Mouse (Mus musculus): ENCODE results near the gene Arhgef12. TPM values are rescaled to one million over a fixed set of nuclear protein-coding genes. Genes with fewer than 3 reads are reported as not detected.
"Not testable (repeated sequence)": the region's sequence is repeated elsewhere in the genome, so short reads cannot be mapped to it uniquely, and the experiment has no call there.

Arhgef12 gene
- polyA plus RNA-seq, 1 experiment from 2014 or later: 9.3 TPM

DNA sequence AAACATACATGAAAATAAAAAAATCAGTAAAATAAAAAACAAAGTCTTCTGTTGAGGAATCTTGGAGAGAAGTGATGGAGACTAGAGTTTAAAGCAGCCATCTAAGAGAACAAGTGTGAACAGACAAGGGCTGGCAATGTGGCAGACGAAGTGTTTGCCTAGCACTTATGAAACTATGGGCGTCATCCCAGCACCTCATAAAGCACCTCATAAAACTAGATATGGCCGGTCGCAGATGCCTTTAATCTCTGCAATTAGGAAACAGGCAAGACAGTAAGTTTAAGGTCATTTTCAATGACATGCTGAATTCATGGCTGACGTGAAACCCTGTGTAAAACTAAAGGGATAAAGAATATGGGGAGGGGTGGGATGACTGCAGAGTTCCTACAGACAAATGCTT is 103.2 kb downstream of the Arhgef12 start:
- Histone ChIP-seq H3K36me3 (peaks cover 79% of the 10 kb centered on the region), H3K27me3 (ENCODE audit: low read depth, poor library complexity, severe bottlenecking) (no peaks in the 10 kb centered on the region), H3K4me3 (no peak overlapping the region), H3K27ac (no peak overlapping the region), H3K9me3 (replicated peaks) (no peaks in the 10 kb centered on the region), H3K4me1 (no peaks in the 10 kb centered on the region)
- no peak for DNase-seq (ENCODE audit: low spot score)
- 54% methylated on average over 5 of the region's 5 CpGs for WGBS

DNA sequence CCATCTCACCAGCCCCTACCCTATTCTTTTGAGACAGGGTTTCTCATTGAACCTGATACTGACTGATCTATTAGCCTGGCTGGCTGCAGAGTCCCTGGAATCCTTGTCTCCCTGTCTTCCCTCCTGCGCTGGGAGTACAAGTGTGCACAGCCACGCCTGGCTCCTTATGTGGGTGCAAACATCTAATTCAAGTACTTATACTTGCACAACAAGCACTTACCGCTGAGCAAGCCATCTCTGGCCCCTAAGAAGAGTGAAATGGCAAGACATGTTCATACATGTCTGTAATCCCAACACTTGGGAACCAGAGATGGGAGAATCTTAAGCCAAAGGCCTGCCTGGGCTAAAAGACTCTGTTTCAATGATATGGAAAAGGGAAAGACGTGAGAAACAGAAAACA is 104.0 kb downstream of the Arhgef12 start:
- Histone ChIP-seq H3K9me3 (replicated peaks) (no peaks in the 10 kb centered on the region), H3K4me1 (no peaks in the 10 kb centered on the region), H3K4me3 (no peak overlapping the region), H3K36me3 (peaks cover 87% of the 10 kb centered on the region), H3K27ac (no peak overlapping the region), H3K27me3 (ENCODE audit: low read depth, poor library complexity, severe bottlenecking) (no peaks in the 10 kb centered on the region)
- DNase-seq (ENCODE audit: low spot score): no peak
- 88% methylated on average over 4 of the region's 4 CpGs for WGBS

DNA sequence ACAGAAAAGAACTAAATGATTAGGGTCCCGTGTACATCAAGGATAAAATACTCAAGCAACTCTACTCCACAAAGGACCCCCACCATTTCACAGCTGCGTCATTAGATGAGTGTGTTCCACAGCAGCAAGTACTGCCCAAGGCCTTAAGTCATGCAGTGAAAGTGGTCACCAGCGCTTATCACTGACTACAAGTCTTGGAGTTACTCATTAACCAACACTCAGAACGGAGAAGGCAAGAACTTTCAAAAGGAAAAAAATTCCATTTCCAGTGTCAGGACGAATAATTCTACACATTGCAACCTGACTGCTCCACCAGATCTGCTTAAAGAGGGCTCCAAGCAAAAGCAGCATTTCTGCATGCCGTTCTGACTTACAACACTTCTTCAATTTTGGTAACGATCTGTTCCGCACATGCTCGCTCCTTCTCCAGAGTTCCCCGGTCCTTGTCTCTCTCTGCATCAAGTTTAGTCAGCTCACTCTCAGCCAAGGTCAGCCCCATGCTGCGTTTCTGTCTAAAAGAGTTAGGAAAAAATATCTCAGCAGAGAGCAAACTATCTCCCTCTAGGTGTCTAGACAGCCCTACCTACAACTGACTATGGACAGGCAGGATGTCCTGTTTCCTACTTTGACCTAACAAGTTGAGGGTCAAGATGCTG is 106.3 kb downstream of the Arhgef12 start:
- Histone ChIP-seq H3K36me3 (peaks cover 87% of the 10 kb centered on the region), H3K27ac (no peak overlapping the region), H3K27me3 (ENCODE audit: low read depth, poor library complexity, severe bottlenecking) (no peaks in the 10 kb centered on the region), H3K9me3 (replicated peaks) (no peaks in the 10 kb centered on the region), H3K4me1 (no peaks in the 10 kb centered on the region), H3K4me3 (no peak overlapping the region)
- WGBS: 94% methylated on average over 11 of the region's 11 CpGs
- no peak for DNase-seq (ENCODE audit: low spot score)

DNA sequence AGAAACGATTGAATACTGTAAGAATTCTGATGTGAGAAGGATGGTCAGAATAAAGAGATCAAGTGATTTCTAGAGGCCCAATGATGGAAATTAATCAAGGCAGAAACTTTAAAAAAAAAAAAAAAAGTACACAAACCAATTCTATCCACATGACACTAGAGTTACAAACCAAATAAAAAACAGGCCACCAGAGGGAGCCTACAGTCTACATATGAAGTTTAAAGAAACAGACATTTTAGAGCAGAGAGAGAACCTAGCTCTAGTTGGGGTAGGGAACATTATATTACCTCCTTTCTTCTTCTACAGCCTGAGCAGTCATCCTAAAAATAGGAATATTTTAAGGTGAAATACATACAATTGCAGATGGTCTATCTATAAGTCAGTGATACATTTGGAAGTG is 107.0 kb downstream of the Arhgef12 start:
- H3K4me3 ChIP-seq: no peak overlapping the region
- 88% methylated on average over 1 of the region's 1 CpGs for WGBS
- H3K27me3 ChIP-seq (ENCODE audit: low read depth, poor library complexity, severe bottlenecking): no peaks in the 10 kb centered on the region
- no peaks in the 10 kb centered on the region for H3K4me1 ChIP-seq
- H3K27ac ChIP-seq: no peak overlapping the region
- peaks cover 87% of the 10 kb centered on the region for H3K36me3 ChIP-seq
- H3K9me3 ChIP-seq (replicated peaks): no peaks in the 10 kb centered on the region
- DNase-seq (ENCODE audit: low spot score): no peak

DNA sequence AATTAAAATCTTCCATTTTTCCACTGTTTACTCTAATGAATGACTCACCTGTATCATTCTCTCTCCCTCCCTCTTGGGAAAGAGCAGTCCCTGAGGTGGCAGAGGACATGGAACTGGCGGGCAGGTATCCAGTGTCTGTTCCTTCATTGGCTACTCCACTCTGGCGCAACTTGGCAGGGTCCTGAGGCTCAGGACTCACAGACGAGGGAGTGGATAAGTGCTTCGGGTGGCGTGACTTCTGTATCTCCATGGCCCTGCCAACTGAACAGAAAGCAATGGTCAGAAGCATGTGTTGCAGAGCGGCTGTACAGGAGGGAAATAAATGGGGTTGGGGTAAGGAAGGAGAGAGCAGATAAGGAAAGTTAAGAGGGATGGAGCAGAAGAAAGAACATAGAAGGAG is 109.5 kb downstream of the Arhgef12 start:
- Histone ChIP-seq H3K27me3 (ENCODE audit: low read depth, poor library complexity, severe bottlenecking) (no peaks in the 10 kb centered on the region), H3K4me1 (no peaks in the 10 kb centered on the region), H3K36me3 (peaks cover 86% of the 10 kb centered on the region), H3K27ac (no peak overlapping the region), H3K4me3 (no peak overlapping the region), H3K9me3 (replicated peaks) (no peaks in the 10 kb centered on the region)
- no peak for DNase-seq (ENCODE audit: low spot score)
- 95% methylated on average over 6 of the region's 6 CpGs for WGBS

DNA sequence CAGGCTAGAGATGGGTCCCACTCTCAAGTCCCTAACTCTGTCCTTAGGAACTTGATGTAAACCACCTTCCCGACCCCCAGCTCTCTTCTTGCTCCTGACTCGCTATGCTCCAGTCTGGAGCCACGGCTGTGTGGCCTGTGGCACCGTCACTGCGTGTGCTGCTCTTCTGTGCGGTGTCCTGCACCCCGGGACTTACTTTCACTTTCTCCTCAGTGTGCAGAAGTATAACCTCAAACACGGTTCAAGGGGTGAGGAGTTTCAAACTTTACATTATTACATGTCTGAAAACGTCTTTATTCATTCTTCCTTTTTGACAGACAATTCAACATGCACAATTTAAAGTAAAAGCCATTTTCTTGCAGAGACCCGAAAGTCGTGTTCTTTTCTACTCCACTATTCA is 111.7 kb downstream of the Arhgef12 start:
- Histone ChIP-seq H3K4me3 (no peak overlapping the region), H3K9me3 (replicated peaks) (no peaks in the 10 kb centered on the region), H3K27me3 (ENCODE audit: low read depth, poor library complexity, severe bottlenecking) (no peaks in the 10 kb centered on the region), H3K4me1 (no peaks in the 10 kb centered on the region), H3K36me3 (peaks cover 85% of the 10 kb centered on the region), H3K27ac (no peak overlapping the region)
- 94% methylated on average over 11 of the region's 11 CpGs for WGBS
- DNase-seq (ENCODE audit: low spot score): no peak

DNA sequence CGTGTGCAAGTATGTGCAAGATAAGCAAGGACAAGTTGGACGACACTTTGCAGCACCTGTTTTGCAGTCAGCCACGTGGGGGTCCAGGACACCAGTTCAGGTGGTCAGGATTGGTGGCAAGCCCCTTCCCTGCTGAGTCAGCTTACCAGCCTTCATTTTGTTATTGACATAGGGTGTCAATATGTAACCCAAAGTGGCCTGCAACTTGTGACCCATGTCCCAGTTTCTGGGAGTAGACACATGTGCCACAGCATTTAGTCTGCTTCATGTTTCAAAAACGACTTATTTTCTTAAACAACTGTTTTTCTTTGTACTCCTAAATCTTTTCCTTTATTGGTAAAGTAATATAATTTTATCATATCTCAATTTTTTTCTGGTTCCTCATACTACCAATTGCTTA is 112.3 kb downstream of the Arhgef12 start:
- peaks cover 88% of the 10 kb centered on the region for H3K36me3 ChIP-seq
- WGBS: 89% methylated on average over 4 of the region's 4 CpGs
- H3K4me3 ChIP-seq: no peak overlapping the region
- DNase-seq (ENCODE audit: low spot score): no peak
- H3K27ac ChIP-seq: no peak overlapping the region
- no peaks in the 10 kb centered on the region for H3K9me3 ChIP-seq (replicated peaks)
- H3K27me3 ChIP-seq (ENCODE audit: low read depth, poor library complexity, severe bottlenecking): no peaks in the 10 kb centered on the region
- H3K4me1 ChIP-seq: no peaks in the 10 kb centered on the region

DNA sequence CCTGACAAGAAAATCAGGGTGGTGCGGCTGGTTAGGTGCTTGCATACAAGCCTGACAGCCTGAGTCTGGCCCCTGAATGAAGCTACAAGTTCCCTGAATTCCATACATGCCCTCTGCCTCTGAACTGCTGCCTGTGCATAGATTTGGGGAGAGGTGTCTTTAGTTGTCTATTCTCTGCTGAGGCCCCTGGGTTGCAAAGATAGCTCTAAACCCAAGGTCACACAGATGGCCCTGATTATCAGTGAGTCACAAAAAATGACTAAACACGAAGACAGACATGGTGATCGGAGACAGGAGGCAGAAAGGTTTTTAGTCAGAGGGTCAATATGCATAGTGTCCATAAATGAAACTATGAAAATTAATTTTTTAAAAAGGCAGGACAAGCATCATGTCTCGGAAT is 113.4 kb downstream of the Arhgef12 start:
- Histone ChIP-seq H3K4me1 (no peaks in the 10 kb centered on the region), H3K27ac (no peak overlapping the region), H3K36me3 (peaks cover 85% of the 10 kb centered on the region), H3K4me3 (no peak overlapping the region), H3K27me3 (ENCODE audit: low read depth, poor library complexity, severe bottlenecking) (no peaks in the 10 kb centered on the region), H3K9me3 (replicated peaks) (no peaks in the 10 kb centered on the region)
- 85% methylated on average over 4 of the region's 4 CpGs for WGBS
- DNase-seq (ENCODE audit: low spot score): no peak

DNA sequence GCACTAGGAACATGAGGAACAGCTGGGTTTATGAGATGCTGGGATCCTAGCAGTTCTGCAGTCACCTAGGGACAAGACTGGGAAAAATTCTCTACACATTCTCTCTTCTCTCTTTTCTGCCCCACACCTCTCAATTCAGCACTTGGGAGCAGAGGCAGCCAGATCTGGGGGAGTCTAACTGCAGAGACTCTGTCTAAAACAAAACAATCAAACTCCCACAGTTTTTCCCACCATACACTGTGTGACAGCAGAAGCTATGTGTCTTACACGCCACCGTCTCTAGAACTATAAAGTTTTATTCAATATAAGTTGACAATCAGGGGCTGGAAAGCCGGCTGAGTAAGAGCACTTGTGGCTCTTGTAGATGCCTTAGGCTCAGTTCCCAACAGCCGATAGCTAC is 119.1 kb downstream of the Arhgef12 start:
- H3K36me3 ChIP-seq: peaks cover 83% of the 10 kb centered on the region
- no peak for DNase-seq (ENCODE audit: low spot score)
- WGBS: 93% methylated on average over 4 of the region's 4 CpGs
- no peaks in the 10 kb centered on the region for H3K9me3 ChIP-seq (replicated peaks)
- H3K4me1 ChIP-seq: no peaks in the 10 kb centered on the region
- no peaks in the 10 kb centered on the region for H3K27me3 ChIP-seq (ENCODE audit: low read depth, poor library complexity, severe bottlenecking)
- H3K4me3 ChIP-seq: no peak overlapping the region
- no peak overlapping the region for H3K27ac ChIP-seq

DNA sequence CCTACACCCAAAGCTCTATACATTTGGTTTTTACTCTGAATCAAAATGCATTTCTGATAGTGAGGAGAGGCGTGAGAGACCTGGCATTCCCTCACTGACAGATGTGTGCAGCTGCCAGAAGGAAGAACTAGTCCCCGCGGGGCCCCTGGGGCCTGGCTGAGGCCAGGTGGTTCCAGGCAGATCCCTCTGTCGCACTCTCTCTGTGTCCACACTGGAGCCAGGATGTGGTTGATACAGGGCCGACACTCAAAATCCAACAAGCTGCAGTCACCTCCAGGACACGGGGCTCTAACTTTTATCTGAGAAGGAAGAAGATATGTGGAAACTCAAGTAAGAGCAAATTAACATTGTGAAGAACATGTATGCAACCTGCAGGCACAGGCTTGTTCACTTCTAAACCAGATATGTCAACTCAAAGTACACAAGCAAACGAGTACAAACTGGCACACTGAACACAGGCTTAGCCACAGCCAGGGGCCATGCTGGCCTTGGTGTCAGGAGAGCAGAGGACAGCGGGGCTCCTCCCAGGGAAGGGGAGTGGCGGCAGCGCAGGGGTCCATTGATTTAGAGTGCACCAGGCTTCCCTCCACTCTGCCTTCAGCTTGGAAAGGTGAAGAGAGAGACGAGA is 138.0 kb downstream of the Arhgef12 start:
- 0 out of 2 replicates have a peak, but pooled peaks cover 4% of the 10 kb centered on the region for H3K4me1 ChIP-seq
- no peaks in the 10 kb centered on the region for H3K9me3 ChIP-seq (replicated peaks)
- H3K27ac ChIP-seq: no peak overlapping the region
- H3K27me3 ChIP-seq (ENCODE audit: low read depth, poor library complexity, severe bottlenecking): no peaks in the 10 kb centered on the region
- WGBS: 77% methylated on average over 11 of the region's 11 CpGs
- peaks cover 76% of the 10 kb centered on the region for H3K36me3 ChIP-seq
- no peak for DNase-seq (ENCODE audit: low spot score)
- no peak overlapping the region for H3K4me3 ChIP-seq

DNA sequence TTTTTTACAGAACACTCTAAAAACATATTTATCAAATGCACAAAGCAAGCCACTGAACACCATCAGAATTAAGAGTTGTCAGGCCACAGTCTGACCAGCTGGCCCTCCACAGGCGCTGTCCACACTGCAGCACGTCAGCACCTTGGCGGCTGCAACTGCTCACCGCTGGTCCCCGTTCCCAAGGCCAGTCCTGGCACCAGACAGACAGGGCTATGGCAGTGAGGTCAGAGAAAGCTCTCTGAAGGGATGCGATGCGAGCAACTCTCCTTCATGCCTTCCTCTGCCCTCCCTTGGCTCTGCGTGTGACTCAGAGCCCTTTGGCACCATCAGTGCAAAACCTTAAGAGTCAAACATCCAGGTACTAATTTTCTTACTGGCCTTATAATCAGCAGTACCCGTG is 139.3 kb downstream of the Arhgef12 start:
- Histone ChIP-seq H3K4me1 (0 out of 2 replicates have a peak, but pooled peaks cover 4% of the 10 kb centered on the region), H3K36me3 (peaks cover 63% of the 10 kb centered on the region), H3K9me3 (replicated peaks) (no peaks in the 10 kb centered on the region), H3K27me3 (ENCODE audit: low read depth, poor library complexity, severe bottlenecking) (no peaks in the 10 kb centered on the region), H3K4me3 (no peak overlapping the region), H3K27ac (no peak overlapping the region)
- WGBS: 92% methylated on average over 9 of the region's 9 CpGs
- no peak for DNase-seq (ENCODE audit: low spot score)

DNA sequence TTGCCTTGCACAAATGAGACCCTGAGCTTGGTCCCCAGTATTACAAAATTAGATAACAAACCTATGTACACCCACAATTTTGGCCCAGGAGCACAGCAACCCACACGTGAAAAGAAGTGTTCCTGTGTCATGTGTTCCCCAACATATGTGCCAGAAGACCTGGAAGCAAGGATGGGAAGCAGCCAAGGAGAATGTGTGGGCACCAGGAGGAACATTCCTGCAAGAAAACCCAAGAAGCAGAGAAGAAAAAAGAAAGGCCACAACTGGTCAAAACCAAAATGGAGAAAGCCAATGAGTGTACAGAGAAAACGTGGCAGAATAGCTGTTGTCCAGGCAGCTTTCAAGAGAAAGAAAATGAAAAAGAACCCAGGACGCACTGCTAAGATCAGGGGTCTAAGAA is 142.2 kb downstream of the Arhgef12 start:
- not testable (repeated sequence) for H3K4me1 ChIP-seq
- 92% methylated on average over 3 of the region's 3 CpGs for WGBS

DNA sequence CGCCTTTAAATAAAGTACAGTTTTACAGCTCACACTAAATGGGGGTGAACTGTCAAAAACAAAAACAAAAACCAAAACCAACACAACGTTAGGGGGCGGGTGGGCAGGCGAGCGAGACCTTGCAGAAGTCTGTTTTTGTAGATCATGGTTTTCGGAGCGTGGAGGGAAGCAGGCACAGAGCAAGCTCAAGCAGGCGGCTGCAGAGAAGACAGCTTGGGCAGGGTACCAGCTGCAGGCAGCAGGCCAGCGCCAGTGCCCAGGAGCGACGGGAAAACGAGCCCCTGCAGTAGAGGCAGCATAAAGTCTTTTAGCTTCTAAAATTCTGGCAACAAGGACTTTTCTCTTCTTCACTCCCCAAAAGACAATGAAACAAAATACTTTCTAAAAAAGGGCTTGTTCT is 142.7 kb downstream of the Arhgef12 start:
- WGBS: 90% methylated on average over 12 of the region's 12 CpGs
- no peak for DNase-seq (ENCODE audit: low spot score)
- H3K27ac ChIP-seq: no peak overlapping the region

More for the DNA sequence above, 142.2 kb downstream of the Arhgef12 start:
- H3K27ac ChIP-seq; H3K4me3 ChIP-seq; H3K9me3 ChIP-seq (replicated peaks); H3K27me3 ChIP-seq (ENCODE audit: low read depth, poor library complexity, severe bottlenecking); DNase-seq (ENCODE audit: low spot score): not testable (repeated sequence)
- peaks cover 34% of the 10 kb centered on the region for H3K36me3 ChIP-seq

More for the DNA sequence above, 142.7 kb downstream of the Arhgef12 start:
- H3K36me3 ChIP-seq: peaks cover 30% of the 10 kb centered on the region
- no peaks in the 10 kb centered on the region for H3K27me3 ChIP-seq (ENCODE audit: low read depth, poor library complexity, severe bottlenecking)
- no peak overlapping the region for H3K4me3 ChIP-seq
- no peaks in the 10 kb centered on the region for H3K9me3 ChIP-seq (replicated peaks)
- 0 out of 2 replicates have a peak, but pooled peaks cover 4% of the 10 kb centered on the region for H3K4me1 ChIP-seq
